Mouse (Mus musculus): ENCODE results near the gene Prl4a1.
"Not testable (repeated sequence)": the region's sequence is repeated elsewhere in the genome, so short reads cannot be mapped to it uniquely, and the experiment has no call there.

Gene Prl4a1

DNA sequence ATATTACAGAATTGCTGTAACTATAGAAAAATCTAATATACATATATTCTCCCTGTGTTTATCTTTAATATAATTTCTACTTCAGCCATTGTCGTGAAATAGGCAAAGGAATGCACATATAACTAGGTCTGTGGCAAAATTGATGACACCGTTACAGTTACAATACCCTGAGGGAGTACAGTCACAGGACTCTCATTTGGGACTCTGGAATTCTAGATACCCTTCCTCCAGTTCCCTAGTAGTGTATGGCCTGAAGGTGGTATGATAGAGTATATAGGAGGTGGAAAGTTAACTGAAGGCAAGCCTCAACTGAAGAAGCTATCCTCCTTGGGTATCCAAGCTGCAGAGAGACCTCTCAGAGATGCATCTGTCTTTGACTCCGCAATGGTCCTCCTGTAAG, at the start of gene Prl4a1:
Prl4a1 (plus strand) TSS at position 301 of the 400 bp plus-strand sequence.
- CTCF ChIA-PET = no interaction called here
- POLR2A ChIA-PET = no interaction called here

DNA sequence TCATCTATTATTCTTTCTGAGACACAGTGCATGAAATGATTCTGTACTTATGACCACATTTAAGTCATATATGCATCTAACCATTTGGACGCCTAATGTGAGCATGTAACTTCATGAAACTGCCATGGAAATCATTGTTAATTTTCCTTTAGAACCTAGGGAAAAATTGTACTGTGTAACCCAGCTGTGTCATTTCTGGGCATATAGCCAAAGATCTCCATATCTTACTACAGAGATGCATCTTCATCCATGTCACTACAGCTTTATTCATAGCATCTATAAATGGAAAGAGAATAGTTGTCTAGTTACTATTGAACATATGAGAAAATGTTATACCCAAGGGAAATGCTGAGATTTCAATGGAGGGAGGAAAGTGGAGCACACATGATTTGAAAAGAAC, 43.1 kb upstream of the Prl4a1 start:
- ChIA-PET POLR2A (no interaction called here), CTCF (no interaction called here)

- POLR2A ChIA-PET, CTCF ChIA-PET: not testable (repeated sequence)
Observed at GRCm38 (mm10) chr13:27974281-27974680, 41.7 kb upstream of the Prl4a1 start.

DNA sequence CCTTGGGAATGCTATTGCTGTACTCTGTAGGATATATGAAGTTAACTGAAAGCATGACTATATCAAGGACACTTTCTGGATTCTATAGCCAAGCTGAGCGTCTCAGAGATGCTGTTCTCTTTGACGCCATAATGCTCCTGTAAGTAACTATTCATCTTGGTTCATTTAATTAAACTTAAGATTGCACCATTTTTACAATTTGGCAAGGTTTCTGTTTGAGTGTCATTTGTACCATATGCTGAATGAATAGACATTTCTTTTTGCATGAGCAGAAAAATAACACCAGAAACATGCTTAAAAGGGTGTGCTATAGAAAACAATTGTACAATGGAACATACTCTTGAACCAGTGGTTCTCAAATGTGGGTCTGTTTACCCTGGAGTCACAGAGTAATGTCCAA, 38.4 kb upstream of the Prl4a1 start:
- POLR2A ChIA-PET = no interaction called here
- CTCF ChIA-PET = no interaction called here

DNA sequence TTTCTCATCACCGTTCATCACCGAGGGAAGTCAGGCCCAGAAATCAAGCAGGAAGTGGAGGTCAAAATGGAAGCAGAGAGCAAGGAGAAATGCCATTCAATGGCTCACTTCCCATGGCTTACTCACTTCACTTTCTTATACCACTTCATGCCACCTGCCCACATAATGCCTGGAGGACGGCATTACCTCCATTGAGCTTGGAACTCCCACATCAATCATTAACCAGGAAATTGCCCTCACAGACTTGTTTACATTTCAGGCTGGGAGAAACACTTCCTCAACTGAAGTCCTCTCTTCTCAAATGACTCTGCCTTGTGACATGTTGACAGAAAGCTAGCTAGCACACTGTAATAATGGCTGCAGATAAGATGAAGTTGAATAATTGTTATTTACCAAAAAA, 19.5 kb upstream of the Prl4a1 start:
- POLR2A ChIA-PET, CTCF ChIA-PET: not testable (repeated sequence)

GRCm38 (mm10) chr13:28029330-28029729, 13.3 kb downstream of the Prl4a1 start:
- CTCF ChIA-PET = no interaction called here

GRCm38 (mm10) chr13:28069315-28069714, 53.3 kb downstream of the Prl4a1 start:
- ChIA-PET CTCF (no interaction called here), POLR2A (no interaction called here)

More at GRCm38 (mm10) chr13:28029330-28029729, 13.3 kb downstream of the Prl4a1 start:
- POLR2A ChIA-PET = no interaction called here
